Mouse (Mus musculus) A20 (cell line): Measurements from ENCODE around the gene Manbal.
A peak's percentile ranks its signal among the peaks of the same experiment; 100 is the strongest.
"Not testable (repeated sequence)": the region's sequence is repeated elsewhere in the genome, so short reads cannot be mapped to it uniquely, and the experiment has no call there.

Experiments
- DNase-seq: peaks from one replicate; pipeline ENCODE4 v3.0.0-alpha.2; 2011; ENCODE audit warnings: low read depth, low spot score

Manbal gene

GRCm38 (mm10) chr2:157366762-157367161, 632 bp upstream of the Manbal start:
- DNase-seq = peak; percentile 58

- no peak for DNase-seq
These were observed 597 bp downstream of the Manbal start for GRCm38 (mm10) chr2:157367991-157368390.

GRCm38 (mm10) chr2:157371696-157372095, 4.3 kb downstream of the Manbal start:
- DNase-seq = no peak

- DNase-seq = no peak
These were observed 6.3 kb downstream of the Manbal start for GRCm38 (mm10) chr2:157373681-157374080.

GRCm38 (mm10) chr2:157375051-157375450, 7.7 kb downstream of the Manbal start:
- no peak for DNase-seq

GRCm38 (mm10) chr2:157375794-157376757, 8.7 kb downstream of the Manbal start:
- no peak for DNase-seq

GRCm38 (mm10) chr2:157376995-157377394, 9.6 kb downstream of the Manbal start:
- DNase-seq = no peak

- no peak for DNase-seq
These were observed 17.4 kb downstream of the Manbal start for GRCm38 (mm10) chr2:157384836-157385235.

- not testable (repeated sequence) for DNase-seq
These were observed 21.7 kb downstream of the Manbal start for GRCm38 (mm10) chr2:157388901-157389590.

- no peak for DNase-seq
These were observed 22.2 kb downstream of the Manbal start for GRCm38 (mm10) chr2:157389591-157389921.

GRCm38 (mm10) chr2:157392331-157392730, 24.9 kb downstream of the Manbal start:
- no peak for DNase-seq

GRCm38 (mm10) chr2:157393549-157393948, 26.2 kb downstream of the Manbal start:
- no peak for DNase-seq

GRCm38 (mm10) chr2:157394868-157395267, 27.5 kb downstream of the Manbal start:
- DNase-seq = no peak

- DNase-seq = no peak
These were observed 28.0 kb downstream of the Manbal start for GRCm38 (mm10) chr2:157395371-157395770.

GRCm38 (mm10) chr2:157395960-157396359, 28.6 kb downstream of the Manbal start:
- peak; percentile 82 for DNase-seq

- DNase-seq = no peak
These were observed 30.0 kb downstream of the Manbal start for GRCm38 (mm10) chr2:157397376-157397775.

- DNase-seq = peak; percentile 24
These were observed 31.1 kb downstream of the Manbal start for GRCm38 (mm10) chr2:157398539-157398938.

- DNase-seq = no peak
These were observed 32.4 kb downstream of the Manbal start for GRCm38 (mm10) chr2:157399797-157400196.

GRCm38 (mm10) chr2:157400491-157400890, 33.1 kb downstream of the Manbal start:
- peak; percentile 70 for DNase-seq

GRCm38 (mm10) chr2:157401261-157401660, 33.9 kb downstream of the Manbal start:
- no peak for DNase-seq

GRCm38 (mm10) chr2:157407596-157407995, 40.2 kb downstream of the Manbal start:
- no peak for DNase-seq

- no peak for DNase-seq
These were observed 42.6 kb downstream of the Manbal start for GRCm38 (mm10) chr2:157409793-157410533.
